Mouse (Mus musculus): ENCODE measurements around the gene Shq1.

Shq1 gene

DNA sequence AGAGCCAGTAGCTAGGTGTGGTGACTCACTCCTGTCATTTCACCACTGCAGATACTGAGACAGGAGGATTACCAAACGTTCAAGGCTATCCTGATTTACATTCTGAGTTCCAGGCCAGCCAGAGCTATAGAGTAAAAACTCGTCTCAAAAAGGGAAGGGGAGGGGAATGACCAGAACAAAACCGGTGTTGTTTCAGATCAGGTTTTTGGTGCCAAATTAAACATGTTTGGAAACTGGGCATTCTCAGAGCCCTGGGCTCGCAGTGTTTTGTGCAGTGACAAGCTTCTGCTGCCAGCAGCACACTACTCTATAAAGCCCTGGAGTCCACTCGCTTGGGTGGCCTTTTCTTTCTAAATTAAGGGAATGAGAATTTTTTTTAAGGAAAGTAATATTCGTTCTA, 8.7 kb downstream of the Shq1 start:
- DNase-seq, result no peak

DNA sequence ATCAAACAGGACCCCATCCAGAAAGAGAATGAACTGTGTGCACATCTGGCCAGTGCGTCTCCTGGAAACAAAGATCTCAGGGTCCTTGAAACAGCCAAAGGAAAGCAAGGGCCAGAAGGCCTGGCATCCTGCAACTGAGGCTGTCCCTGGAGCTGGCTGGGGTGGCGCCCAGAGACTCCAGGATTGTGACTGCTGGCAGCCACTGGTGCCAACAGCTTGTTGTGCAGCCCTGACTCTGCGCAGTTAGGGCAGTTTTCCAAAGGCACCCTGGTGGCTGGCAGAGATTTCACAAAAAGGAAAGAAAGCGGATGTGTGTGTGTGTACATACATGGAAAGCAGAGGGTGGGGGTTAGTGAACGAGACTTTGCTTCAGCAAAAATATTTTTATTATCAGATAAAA, 10.6 kb downstream of the Shq1 start:
- no peak for DNase-seq

DNA sequence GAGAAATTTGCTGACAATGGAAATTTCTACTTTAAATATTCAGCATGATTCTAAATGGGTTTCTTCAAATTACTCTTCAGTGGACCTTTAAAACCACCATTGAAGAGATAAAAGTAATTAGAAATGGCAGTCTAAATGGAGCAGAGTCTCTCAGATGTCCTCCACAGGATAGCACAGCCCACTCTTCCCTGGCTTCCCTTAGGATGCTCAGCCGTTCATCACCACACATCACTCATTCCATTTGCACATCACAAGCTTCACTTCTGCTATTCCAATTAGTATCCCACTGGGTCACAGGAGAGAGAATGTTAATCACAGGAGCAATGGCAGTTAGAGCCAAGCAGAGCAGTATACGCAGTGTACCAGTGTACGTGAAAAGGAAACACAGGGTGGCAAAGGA, 18.4 kb downstream of the Shq1 start:
- DNase-seq, result no peak

DNA sequence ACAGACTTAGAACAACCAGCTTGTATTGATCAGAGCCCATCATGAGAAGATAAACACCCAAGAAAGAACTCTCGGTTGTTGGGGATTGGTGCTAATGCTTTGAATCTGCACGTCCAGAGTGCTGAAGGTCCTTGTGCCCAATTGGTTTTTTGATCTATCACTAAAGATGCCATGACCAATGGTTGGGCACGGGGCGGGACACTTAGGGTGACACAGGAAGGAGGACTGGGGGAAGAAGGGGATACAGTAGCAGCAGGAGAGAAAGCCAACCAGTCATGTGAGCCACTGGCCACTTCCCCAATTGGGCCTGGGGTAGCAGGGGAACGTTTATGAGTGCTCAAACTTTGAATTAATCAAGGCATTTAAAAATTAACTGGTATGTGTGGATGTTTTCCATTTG, 23.8 kb downstream of the Shq1 start:
- DNase-seq, result no peak

DNA sequence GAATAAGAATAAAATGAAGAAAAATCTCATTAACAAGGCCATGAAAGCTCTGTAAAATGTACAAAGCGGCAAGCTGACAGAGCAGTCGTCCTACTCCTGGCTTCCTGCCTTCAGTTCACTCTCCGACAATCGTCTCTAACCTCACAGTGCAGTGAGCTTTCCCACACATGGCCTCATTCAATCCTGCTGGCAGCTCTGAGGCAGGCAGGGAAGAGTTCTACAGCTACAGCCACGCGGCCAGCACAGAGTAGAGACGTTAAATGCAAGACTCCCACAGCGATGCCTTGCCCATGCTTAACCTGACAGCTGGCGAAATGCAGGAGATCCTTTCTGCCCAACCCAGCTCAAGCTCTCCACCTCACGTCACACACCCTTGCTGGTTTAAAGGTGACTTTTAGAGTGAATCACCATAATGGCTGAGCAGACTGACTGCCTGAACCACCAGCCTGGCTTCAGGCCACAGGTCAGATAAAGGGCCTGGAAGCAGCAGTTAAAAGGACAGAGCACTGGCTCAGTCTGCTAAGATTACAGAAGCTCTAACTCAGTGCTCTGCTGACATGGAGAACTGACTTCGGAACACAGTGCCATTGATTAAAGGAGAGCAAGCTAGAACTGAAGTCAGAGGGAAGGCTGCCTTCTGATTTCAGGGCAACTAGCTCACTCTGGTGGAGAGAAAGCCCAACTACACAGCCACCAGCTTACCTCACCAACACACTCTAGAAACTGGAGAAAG, 25.3 kb downstream of the Shq1 start:
- DNase-seq, result no peak

DNA sequence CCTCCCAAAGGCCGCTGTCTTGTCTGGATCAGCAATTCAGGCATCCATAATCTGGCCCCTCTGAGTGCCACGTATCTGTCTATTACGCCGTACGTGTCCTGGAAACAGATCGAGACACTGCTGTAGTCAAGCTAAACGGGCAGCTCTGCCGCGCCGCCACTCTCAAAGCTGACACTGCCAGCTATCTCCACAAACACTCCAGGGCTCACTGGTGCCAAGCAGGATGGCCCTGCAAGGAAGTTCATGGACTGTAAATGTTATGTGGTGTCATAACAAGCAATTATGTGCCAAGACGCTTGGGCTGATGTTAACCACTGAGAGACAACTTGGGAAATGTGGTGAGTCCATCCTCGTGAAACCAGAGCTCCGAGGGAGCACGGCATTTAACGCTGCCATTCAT, 26.3 kb downstream of the Shq1 start:
- DNase-seq, result no peak

DNA sequence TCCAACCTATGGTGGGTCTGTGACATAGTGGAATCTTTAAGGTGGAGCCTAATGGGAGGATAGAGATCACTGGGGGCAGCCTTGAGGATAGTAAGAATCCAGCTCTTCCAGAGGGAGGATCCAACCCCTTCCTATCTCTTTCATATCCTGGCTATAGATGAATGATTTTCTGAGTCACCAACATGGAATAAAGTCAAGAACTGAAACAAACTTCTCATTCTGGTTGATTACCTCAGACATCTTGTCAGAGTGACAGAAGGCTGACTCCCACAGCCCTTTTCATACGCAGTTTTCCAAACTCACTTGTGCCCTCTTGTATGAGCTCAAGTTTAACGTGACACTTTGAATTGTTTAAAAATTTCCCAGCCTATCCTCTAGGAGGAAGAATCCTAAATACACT, 28.2 kb downstream of the Shq1 start:
- no peak for DNase-seq

DNA sequence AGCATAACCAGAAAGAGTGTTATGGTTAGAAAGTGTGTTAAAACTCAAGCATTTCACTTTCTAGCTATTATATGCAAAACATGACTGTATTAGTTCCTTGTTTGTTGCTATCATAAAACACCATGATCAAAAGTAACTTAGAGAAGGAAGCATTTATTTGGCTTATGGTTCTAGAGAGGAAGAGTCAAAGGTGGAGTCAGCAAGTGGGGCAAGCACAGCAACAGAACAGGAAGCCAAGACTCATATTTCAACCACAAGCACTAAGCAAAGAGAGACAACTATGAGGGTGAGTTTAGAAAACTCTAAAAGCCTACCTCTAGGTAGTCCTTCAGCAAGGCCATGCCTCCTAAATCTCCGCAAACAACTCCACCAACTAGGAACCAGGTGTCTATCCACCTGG, 30.4 kb downstream of the Shq1 start:
- DNase-seq, result no peak

DNA sequence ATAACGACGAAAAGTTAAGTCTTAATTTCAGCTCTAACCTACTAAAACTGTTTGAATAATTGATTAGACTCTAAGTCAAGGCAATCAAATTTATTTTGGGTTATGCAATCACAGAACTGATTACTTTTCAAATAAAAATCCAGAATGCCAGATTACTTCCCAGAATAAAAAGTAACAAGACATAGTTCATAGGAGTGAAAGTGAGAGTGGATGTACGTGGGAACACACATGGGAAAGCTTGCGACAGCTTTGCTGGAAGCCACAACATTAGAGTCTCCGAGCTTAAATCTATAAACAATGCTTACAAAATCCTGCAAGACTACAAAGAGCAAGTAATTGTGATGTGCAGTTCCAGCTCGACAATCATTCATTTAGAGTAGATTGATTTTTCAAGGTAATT, 41.9 kb downstream of the Shq1 start:
- no peak for DNase-seq

DNA sequence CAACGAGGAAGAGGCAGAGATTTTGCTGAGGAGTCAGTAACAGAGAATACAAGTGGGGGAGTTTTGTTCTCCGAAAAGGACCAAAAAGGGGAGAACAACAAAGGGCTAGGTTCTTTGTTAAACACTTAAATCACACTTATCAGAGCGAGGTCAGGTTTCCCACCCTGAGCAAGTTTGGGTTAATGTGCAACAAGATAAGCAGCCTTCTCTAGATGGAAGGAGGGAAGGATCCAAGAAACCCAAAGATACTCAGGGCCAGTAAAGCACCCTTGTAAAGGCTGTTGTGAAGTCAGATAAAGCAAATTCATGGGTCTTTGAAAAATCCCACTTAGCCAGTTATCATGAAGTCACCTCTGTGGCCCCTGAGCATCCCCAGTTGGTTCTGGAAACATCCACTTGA, 42.7 kb downstream of the Shq1 start:
- DNase-seq, result no peak

DNA sequence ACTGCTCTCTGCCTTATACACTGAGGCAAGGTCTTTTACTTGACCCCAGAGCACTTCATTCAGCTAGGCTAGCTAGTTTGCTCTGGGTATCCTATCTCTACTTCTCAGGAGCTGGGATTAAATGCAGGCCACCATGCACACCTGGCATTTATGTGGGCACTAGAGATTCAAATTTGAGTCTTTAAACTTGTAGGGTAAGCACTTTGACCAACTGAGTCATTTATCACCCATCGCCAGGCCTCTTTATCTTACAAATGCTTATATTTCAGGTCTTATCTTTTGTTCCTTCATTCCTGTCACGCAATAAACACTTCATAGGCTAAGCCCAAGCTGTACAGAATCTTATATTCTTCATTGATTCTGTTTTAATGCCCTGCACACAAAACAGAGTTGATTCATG, 47.0 kb downstream of the Shq1 start:
- DNase-seq, result no peak

DNA sequence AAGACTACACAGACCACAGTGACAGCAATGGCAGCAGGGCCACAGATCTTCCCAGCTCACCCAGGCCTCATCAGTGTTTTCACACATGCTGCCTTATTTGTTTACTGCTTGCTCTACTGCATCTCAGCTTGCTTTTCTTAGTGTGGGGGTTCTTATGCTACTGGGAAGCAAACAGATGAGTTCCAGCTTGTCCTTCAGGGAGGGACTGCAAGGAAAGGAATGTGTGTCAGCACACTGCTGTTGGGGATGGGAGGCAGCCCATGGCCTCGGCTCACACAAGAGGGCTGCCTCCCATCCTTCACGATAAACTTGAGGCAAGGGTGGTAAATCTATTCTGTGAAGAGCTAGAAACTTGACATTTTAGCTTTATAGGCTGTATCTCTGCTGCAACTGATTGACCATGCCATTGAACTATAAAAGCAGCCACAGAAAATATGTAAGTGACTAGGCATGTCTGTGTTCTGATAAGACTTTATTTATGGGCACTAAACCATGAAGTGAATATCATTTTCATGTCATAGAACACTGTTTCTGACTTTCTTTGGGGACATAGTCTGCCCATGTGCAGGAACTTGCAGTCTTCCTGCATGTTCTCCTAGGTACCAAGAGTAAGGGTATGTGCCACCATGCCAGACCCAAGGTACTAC, 48.0 kb downstream of the Shq1 start:
- DNase-seq, result no peak

DNA sequence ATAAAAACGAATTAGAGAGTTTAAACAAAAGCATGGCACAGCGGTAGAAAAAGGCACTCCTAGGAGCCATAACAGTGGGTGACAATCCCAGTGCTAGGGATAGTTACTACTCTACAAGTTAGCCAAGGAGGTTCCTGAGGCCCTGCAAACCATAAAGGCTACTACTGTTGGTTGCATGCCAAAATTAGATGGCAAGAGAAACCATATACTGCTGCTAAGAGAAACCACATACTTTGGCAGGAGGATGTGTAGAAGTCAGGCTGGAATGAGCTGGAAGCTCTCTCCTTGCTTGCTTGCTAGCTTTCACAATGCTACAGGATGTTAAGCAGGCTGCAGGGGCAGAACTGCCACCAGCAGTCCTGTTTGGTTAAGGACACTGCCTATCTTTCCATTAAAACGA, 50.5 kb downstream of the Shq1 start:
- DNase-seq, result no peak

DNA sequence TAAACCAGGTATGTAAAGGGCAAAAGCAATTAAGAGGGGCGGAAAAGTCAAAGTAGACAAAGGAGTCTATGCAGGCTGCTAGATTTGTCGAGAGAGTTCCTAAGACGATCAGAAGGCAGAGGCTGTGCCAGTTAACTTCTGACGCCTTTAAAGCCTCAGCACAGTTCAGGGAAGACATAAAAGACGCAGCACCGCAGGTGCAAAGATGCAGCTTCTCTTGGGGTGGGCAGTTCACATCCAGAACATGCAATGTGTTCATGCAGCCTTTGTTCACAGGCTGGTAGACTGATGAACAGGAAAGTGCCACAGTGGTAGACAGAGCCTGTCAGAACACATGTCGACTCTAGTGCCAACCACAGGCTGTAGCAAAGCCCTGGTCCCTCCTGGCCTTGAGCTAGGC, 51.6 kb downstream of the Shq1 start:
- peak in 1 of 2 experiments; percentile 28 for DNase-seq

DNA sequence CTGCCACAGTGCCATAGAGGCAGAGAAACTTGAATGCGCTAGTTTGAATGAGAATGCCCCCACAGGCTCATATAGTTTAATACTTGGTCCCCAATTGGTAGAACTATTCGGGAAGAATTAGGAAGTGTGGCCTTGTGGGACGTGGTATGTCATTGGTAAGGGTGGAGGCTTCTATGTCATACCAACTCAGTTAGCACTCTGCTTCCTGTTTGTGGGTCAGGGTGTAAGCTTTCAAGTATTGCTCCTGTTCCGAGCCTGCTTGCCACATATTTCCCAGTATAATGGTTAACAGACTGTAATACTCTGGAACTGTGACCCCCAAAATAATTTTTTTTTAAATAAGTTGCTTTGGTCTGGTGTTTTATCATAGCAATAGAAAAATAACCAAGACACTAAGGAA, 54.8 kb downstream of the Shq1 start:
- DNase-seq, result no peak

DNA sequence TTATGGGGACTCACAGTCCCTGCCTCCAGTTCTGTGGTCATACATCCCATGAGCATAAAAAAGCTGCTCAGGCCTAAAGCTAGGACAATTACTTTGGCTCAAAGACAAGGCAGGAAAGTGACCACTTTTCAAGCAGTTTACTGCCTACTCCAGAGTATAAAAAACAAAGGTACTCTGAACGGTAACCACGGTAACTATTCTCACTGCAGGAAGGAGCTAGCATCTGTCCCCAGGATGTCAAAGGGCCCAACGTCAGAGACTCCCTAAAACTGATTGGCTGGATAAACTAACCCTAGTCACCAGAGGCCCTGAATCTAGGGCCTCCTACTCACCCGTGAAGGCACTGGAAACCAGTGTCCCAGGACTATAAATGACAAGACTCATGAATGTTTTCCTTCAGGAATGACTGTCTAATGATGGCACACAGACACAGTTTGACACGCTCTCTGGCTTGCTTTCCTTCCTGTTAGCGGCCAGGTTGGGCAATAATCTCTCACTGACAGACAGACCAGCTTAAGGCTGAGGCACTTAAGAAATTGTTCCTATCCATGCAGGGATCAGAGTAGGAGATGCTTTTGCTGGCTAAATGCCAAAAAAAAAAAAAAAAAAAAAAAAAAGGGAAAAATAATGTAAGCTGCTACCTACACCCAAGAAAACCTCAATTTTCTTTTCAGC, 57.2 kb downstream of the Shq1 start:
- DNase-seq, result no peak

DNA sequence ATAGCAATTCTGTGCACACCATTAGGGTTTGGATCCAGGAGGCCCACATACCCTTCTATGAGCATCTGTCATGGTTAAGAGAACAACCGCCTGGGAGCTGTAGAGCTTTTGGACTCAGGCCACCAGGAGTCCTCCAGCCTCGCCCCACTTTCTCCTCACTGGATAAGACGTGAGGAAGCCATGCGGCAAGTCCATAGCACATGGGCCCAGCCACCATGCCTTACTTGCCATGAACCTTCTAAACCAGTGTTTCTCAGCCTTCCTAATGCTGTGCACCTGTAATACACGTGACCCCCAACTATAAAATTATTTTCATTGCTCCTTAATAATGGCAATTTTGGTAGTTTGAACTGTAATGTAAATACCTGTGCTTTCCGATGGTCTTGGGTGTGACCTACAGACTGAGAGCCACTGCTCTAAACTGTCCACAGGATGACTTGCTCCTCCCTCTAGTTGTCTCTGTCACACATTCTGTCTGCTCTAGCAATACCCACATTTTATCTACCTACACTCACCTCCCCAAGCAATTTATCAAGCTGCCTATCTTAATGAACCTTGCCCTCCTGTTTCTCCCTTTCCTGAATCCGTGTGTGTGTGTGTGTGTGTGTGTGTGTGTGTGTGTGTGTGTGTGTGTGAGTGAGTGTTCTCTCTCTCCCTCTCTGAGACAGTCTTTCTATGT, 59.9 kb downstream of the Shq1 start:
- no peak for DNase-seq

DNA sequence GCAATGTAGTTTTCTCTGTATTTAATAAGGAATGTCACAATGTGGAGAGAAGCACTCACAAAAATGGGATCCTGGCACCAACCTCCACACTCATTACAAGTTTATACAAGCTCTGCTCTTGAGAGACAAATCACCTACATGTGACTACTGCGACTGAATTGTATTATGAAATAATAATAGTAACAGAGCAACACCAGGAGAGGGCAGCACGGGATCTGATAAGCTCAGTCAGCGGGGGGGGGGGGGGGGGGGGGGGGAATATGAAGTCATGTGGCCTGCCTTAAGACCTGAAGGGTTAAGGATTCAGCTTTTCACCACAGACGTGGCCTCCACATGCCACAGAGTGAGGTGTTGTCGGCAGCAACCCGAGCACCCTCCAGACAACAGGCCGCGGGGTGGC, 60.8 kb downstream of the Shq1 start:
- DNase-seq, result no peak

DNA sequence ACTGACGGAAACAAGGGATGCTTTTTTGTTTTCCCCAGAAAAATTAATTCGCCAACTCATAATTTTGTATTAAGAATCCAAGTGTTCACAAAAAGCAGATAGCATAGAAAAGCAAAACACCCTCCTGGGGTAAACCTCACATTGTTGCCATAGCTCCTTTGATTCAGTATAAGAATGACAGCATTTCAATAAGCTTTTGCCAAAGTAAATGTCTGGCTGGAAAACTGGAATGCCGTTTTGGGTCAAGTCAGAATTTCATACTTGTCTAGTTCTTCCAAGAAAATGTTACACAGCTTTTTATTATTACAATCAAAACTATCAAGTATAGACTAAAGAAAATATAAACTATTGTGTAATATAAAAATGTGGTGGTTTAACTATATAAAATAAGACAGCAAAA, 61.7 kb downstream of the Shq1 start:
- DNase-seq, result no peak

DNA sequence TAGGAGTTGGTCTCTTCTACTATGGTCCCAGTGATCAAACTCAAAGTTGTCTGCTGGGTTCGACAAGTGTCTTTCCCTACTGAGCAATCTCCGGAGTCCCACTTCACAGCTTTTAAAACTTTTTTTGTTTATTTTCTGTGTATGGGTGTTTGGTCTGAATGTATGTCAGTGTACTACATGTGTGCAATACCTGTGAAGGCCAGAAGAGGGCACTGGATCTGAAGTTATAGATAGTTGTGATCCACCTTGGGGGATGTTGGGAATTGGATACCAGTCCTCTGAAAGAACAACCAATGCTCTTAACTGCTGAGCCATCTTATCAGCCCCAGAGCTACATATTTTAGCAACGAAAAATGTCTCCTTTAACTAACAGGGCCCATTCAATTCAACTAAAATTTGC, 62.5 kb downstream of the Shq1 start:
- DNase-seq, result no peak

DNA sequence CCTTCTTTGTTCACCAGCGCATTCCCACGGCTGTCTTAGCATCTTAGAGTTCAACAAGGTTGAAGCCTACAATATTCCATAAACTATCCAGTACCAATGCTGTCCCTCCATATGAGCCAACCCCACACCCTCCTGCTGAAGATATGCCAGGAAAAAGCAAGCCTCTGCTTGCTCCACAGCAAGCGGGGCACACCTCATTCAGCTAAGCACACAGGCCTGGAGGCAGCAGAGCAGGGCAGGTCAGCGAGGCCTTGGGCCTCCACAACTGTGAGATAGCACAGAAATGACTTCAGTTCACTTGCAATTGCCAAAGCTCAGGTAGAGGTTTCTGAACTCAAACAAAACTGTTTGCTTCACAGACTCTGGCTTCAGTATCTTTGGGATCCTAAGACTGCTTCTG, 64.2 kb downstream of the Shq1 start:
- DNase-seq, result no peak

DNA sequence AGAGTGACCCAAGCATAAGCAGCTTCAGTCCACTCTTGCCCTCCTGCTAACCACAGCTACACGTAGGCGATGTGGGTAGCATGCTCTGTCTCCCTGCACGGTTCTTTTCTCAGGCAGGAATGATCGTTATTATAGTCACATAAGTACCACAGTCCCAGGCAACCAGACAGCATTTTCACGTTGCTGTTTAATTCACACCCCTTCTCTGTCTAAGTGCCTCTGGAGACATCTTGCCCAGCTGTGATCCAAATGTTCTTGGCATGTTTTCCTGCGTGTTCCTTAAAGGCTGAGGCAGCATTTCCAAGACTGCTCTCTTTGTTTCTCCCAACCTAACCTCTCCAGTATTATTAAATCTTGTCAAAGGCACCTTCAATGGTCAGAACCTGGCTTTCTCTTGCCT, 67.3 kb downstream of the Shq1 start:
- no peak for DNase-seq

DNA sequence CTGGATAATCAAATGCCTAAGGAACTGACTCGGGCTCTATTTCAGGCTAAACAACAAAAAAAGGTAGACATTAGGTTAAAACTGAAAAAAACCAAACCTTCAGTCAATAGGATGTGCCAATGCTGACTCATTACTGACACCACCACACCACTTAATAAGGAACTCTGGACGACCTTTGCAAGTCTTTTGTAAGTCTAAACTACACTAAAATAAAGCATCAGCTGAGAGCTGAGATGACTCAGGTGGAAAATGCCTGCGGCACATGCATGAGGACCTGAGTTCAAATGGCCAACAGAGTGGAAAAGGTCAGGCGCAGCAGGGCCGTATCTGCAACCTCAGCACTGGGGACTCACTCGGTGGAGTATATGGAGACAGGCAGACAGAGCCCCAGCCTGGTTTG, 69.3 kb downstream of the Shq1 start:
- no peak for DNase-seq

DNA sequence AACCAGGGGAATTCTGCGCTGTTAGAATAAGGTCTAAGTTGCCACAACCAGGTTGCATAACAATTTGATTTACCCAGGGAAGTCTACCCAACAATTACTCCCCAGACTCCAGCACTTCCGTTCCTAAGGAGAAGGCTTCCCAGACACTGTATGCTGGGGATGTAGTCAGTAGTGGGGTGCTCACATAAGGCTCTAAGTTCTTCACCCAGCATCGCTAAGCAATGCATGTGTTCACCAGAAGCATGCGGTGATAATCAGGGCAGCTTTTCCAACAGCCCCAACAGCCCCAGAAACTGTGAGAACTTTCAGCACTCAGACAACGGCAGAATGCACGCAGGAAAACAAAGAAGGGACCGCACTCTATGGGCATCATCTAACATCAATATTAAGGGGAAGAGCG, 77.1 kb downstream of the Shq1 start:
- no peak for DNase-seq
